Mouse (Mus musculus) heart, postnatal 0 days (tissue): ENCODE data around the gene Wnt11. TPM values are rescaled to one million over a fixed set of nuclear protein-coding genes. Genes with fewer than 3 reads are reported as not detected.

Experiments
- ATAC-seq: fragments of 200-750 bp; cut with Nextera tagmentation; 2 replicates; pipeline ENCODE4 v1.8.0; 2017; ENCODE audit warnings: low read depth, moderate number of reproducible peaks, moderate library complexity; ENCODE audit not compliant: insufficient read depth
- DNase-seq: peaks from one replicate; pipeline ENCODE4 v3.0.0-alpha.2; 2016; ENCODE audit warnings: low spot score
- H3K27ac ChIP-seq: fragments of 300-500 bp; sonication (generic); 2 replicates; pipeline ENCODE4 v1.5.1; 2014; ENCODE audit warnings: low read depth, mild to moderate bottlenecking
- H3K27me3 ChIP-seq: fragments of 300-500 bp; sonication (generic); 2 replicates; pipeline ENCODE4 v1.6.1; 2014; ENCODE audit warnings: low read length, mixed read lengths; ENCODE audit not compliant: control insufficient read depth, insufficient read depth
- H3K36me3 ChIP-seq: fragments of 300-500 bp; sonication (generic); replicated peaks from 2 replicates; pipeline ENCODE4 v1.6.1; 2014; ENCODE audit warnings: low read length, mixed read lengths; ENCODE audit not compliant: control insufficient read depth, insufficient read depth
- H3K4me1 ChIP-seq: fragments of 300-500 bp; sonication (generic); 2 replicates; pipeline ENCODE4 v1.6.1; 2014; ENCODE audit warnings: antibody characterized with exemption; ENCODE audit not compliant: control insufficient read depth, insufficient read depth
- H3K4me2 ChIP-seq: fragments of 300-500 bp; sonication (generic); 2 replicates; pipeline ENCODE4 v1.6.1; 2014; ENCODE audit warnings: low read depth, mild to moderate bottlenecking, low read length, moderate library complexity
- H3K4me3 ChIP-seq: fragments of 300-500 bp; sonication (generic); 2 replicates; pipeline ENCODE4 v1.5.1; 2014; ENCODE audit warnings: low read depth, low read length
- H3K9ac ChIP-seq: fragments of 300-500 bp; sonication (generic); replicated peaks from 2 replicates; pipeline ENCODE4 v1.6.1; 2014; ENCODE audit warnings: low read depth, low read length, mixed read lengths
- H3K9me3 ChIP-seq: fragments of 300-500 bp; sonication (generic); replicated peaks from 2 replicates; pipeline ENCODE4 v1.6.1; 2016; ENCODE audit warnings: low read length; ENCODE audit not compliant: control insufficient read depth
- CTCF ChIP-seq: IDR thresholded peaks from 2 replicates; pipeline ENCODE4 v1.5.1; 2016; ENCODE audit warnings: antibody characterized with exemption, control low read depth, low read depth
- EP300 ChIP-seq: IDR thresholded peaks from 2 replicates; pipeline ENCODE4 v1.6.1; 2016; ENCODE audit warnings: antibody characterized with exemption, low read depth
- WGBS: fragments of 180-500 bp; shearing (Covaris S2); extraction: QIAGEN DNeasy Blood & Tissue Kit; methylation state at CpG from one replicate; pipeline ENCODE4 v1.1.7; 2014; 5-methylcytosine and 5-hydroxymethylcytosine counted together
- polyA plus RNA-seq: library from polyadenylated mRNA; unstranded; fragments of >200 nt; fragmentation: Nextera tagmentation; extraction: Ambion mirVana; gene quantifications from 2 replicates; pipeline ENCODE4 v1.2.1, GENCODE M21; 2015
- total RNA-seq: library from RNA; depleted of rRNA; stranded (reverse); fragments of >200 nt; gene quantifications from 2 replicates; pipeline ENCODE4 v1.2.3, GENCODE M21; 2014; ENCODE audit warnings: low replicate concordance

Gene Wnt11
- total and polyA plus RNA-seq, 2 experiments from 2014 or later = 4.4 to 22.9 TPM

DNA sequence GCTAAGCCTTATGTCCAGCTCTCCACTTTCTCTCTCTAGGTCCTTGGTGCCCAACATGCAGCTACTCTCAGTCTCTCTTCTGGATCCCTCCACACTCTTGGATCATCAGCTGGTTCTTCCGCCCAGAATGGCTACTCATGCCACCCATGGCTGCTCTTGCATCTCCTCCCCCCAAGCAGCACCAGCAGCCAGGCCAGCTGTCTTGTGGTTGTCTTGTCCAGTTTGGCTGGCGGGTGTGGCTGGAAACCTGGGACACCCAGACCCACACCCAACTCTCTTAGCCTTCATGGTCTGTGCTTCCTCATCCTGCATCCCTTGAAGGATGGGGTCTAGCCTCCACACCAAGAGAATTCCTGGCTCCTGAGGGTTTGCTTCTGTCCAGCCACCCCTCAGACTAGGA lies 24.3 kb upstream of the Wnt11 start:
- ATAC-seq = no peak
- H3K27me3 ChIP-seq = no peaks in the 10 kb centered on the region
- no peak overlapping the region for H3K4me2 ChIP-seq
- no peak for TF ChIP-seq CTCF
- TF ChIP-seq EP300 = no peak
- no peak overlapping the region for H3K27ac ChIP-seq
- no peak overlapping the region for H3K4me3 ChIP-seq
- no peaks in the 10 kb centered on the region for H3K9me3 ChIP-seq
- 0 out of 2 replicates have a peak, but pooled peaks cover 5% of the 10 kb centered on the region for H3K4me1 ChIP-seq
- H3K36me3 ChIP-seq = no peaks in the 10 kb centered on the region
- H3K9ac ChIP-seq = no peak overlapping the region
- DNase-seq = no peak
- WGBS = 83% methylated on average over 2 of the region's 2 CpGs

DNA sequence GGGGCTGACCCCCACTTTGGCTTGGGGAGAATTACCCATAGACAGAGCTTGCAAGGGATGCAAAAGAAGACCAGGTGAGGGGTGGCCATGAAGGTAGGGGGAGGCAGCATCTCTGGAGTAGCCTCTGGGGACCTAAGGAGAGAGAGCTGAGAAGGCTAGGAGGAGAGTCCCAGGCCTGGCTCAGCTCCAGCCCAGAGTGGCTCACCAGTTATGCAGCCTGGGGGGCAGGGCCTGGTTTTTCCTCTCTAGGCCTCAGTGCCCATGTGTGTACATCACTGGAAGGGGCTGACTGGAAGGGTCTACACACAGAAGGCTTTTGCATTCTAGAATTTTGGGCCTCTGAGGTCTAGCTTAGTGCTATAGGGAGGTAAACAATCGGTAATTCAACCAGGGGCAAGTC lies 14.4 kb upstream of the Wnt11 start:
- Histone ChIP-seq H3K27me3 (peaks cover 10% of the 10 kb centered on the region; the same call in 1 of the 2 replicates), H3K36me3 (no peaks in the 10 kb centered on the region), H3K4me3 (no peak overlapping the region), H3K4me2 (no peak overlapping the region), H3K9me3 (no peaks in the 10 kb centered on the region), H3K9ac (no peak overlapping the region), H3K27ac (no peak overlapping the region), H3K4me1 (peaks cover 4% of the 10 kb centered on the region; the same call in 1 of the 2 replicates)
- ATAC-seq (no peak), DNase-seq (no peak)
- TF ChIP-seq EP300 = no peak
- no peak for TF ChIP-seq CTCF
- 83% methylated on average over 1 of the region's 1 CpGs for WGBS

DNA sequence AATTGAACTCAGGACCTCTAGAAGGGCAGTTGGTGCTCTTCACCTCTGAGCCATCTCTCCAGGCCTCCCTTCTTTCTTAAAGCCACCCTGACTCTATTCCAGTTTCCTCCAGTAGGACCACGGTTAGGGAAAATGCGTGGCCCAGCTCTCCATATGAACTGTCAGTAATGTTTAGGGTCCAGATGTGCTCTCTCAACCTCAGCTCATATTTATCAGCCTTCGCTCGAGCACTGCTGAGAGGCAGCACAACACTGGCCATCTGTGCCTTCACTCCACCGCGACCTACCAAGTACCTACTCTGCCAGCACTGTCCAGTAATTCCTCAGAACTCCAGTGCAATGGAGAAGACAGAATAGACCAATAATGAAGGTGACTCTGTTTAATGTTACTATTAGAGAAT lies 12.0 kb upstream of the Wnt11 start:
- Histone ChIP-seq H3K9ac (no peak overlapping the region), H3K36me3 (no peaks in the 10 kb centered on the region), H3K27me3 (peaks cover 10% of the 10 kb centered on the region; the same call in 1 of the 2 replicates), H3K27ac (no peak overlapping the region), H3K9me3 (no peaks in the 10 kb centered on the region), H3K4me1 (peaks cover 2% of the 10 kb centered on the region; the same call in 1 of the 2 replicates), H3K4me2 (no peak overlapping the region), H3K4me3 (no peak overlapping the region)
- ATAC-seq (no peak), DNase-seq (no peak)
- WGBS = 76% methylated on average over 6 of the region's 6 CpGs
- no peak for TF ChIP-seq EP300
- TF ChIP-seq CTCF = no peak

GRCm38 (mm10) chr7:98823896-98824822 lies 10.8 kb upstream of the Wnt11 start:
- no peak for ATAC-seq
- no peak overlapping the region for H3K27ac ChIP-seq
- no peaks in the 10 kb centered on the region for H3K9me3 ChIP-seq
- no peak overlapping the region for H3K4me3 ChIP-seq
- no peak for DNase-seq
- H3K4me2 ChIP-seq = no peak overlapping the region
- no peaks in the 10 kb centered on the region for H3K4me1 ChIP-seq
- peaks cover 6% of the 10 kb centered on the region; the same call in 1 of the 2 replicates for H3K27me3 ChIP-seq
- H3K36me3 ChIP-seq = no peaks in the 10 kb centered on the region
- no peak overlapping the region for H3K9ac ChIP-seq
- 53% methylated on average over 15 of the region's 15 CpGs for WGBS
- TF ChIP-seq EP300 = no peak
- TF ChIP-seq CTCF = no peak

DNA sequence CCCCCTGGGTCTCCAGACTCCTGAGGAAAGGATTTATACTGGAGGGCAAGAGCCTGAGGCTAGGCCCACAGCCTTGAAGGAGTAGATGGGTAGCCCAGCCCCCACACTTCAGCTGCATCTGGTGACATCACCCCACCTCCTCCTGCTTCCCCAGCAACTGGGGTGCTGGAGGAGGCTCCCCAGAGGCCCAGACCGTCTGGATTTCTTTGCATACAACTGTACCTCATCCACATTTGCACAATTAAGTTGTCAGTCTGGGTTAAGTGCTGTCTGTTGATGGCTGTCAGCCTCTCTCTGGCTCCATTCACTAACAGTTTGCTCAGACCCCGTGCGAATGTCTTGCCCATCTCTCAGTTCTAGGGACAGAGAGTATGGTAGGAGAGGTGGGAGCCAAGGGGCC lies 6.9 kb upstream of the Wnt11 start:
- no peak overlapping the region for H3K4me2 ChIP-seq
- no peaks in the 10 kb centered on the region for H3K9me3 ChIP-seq
- H3K9ac ChIP-seq = no peak overlapping the region
- DNase-seq (no peak), ATAC-seq (no peak)
- H3K27me3 ChIP-seq = peaks cover 26% of the 10 kb centered on the region
- 56% methylated on average over 3 of the region's 3 CpGs for WGBS
- no peak overlapping the region for H3K27ac ChIP-seq
- no peaks in the 10 kb centered on the region for H3K36me3 ChIP-seq
- H3K4me1 ChIP-seq = no peaks in the 10 kb centered on the region
- H3K4me3 ChIP-seq = no peak overlapping the region
- TF ChIP-seq CTCF (no peak), EP300 (no peak)
